15 mouse cellular contexts compared by ENCODE assay signal in genomic region chr17:66711221-66712016, GRCm38 (mm10).
DNase-seq lines count a peak whose midpoint lies in the region; ATAC-seq and TF ChIP-seq lines count a peak whose summit lies in the region.
"Had no signal": no experiment of that assay in that cellular context is flagged by ENCODE, and none has a peak within 500 bp of the region (broad histone marks: within the 10 kb centered on the region; RNA-seq: fewer than 3 reads in every experiment).

No protein-coding gene starts in this region.

- 79% methylated on average over 6 of the region's 6 CpGs for WGBS in hindbrain, postnatal 0 days
- WGBS in hindbrain, embryonic 14.5 days, result 81% methylated on average over 6 of the region's 6 CpGs
- WGBS in midbrain, embryonic 10.5 days, result 78% methylated on average over 6 of the region's 6 CpGs
- 80% methylated on average over 6 of the region's 6 CpGs for WGBS in midbrain, embryonic 15.5 days
- WGBS in limb, embryonic 10.5 days, result 67% methylated on average over 6 of the region's 6 CpGs
- 37% methylated on average over 6 of the region's 6 CpGs for WGBS in stomach, embryonic 16.5 days

- DNase-seq in hindbrain, postnatal 0 days (ENCODE audit: low spot score), result no peak
- no peak for DNase-seq in hindbrain, embryonic 14.5 days (ENCODE audit: low spot score)
- DNase-seq in midbrain, embryonic 10.5 days (ENCODE audit: low spot score), result no peak
- no peak for DNase-seq in limb, embryonic 10.5 days (ENCODE audit: low spot score)
- no peak for DNase-seq in gastrocnemius, postnatal 36 days
- DNase-seq in left cerebral cortex, postnatal 4 days, result no peak
- DNase-seq: B cell, adult 2 months; cerebellum, adult 18-20 months; heart, postnatal 14 days; kidney, postnatal 4 days; thymus, adult 2 months had no signal

- intact Hi-C loops in gastrocnemius, postnatal 36 days (cut with DNase I), result no loop called here
- intact Hi-C loops in left cerebral cortex, postnatal 4 days (cut with DNase I), result no loop called here

- no peak overlapping the region for H3K4me2 ChIP-seq in hindbrain, postnatal 0 days (ENCODE audit: low read depth, low read length)
- H3K4me2 ChIP-seq in hindbrain, embryonic 14.5 days (replicated peaks), result no peak overlapping the region
- H3K4me2 ChIP-seq in midbrain, embryonic 15.5 days, result no peak overlapping the region
- H3K4me2 ChIP-seq in stomach, embryonic 16.5 days (ENCODE audit: low read depth, low read length), result no peak overlapping the region
- H3K4me2 ChIP-seq: midbrain, embryonic 12.5 days had no signal

- ATAC-seq in hindbrain, postnatal 0 days, result 0 out of 2 replicates have a peak, but pooled peaks have one; percentile 21
- ATAC-seq in hindbrain, embryonic 14.5 days (ENCODE audit: low FRiP score), result no peak
- no peak for ATAC-seq in midbrain, embryonic 15.5 days (replicated peaks)
- ATAC-seq in stomach, embryonic 16.5 days (ENCODE audit: insufficient read depth, low FRiP score), result peak; percentile 77
- ATAC-seq: forebrain, embryonic 16.5 days had no signal

- no peak for TF ChIP-seq CTCF in hindbrain, postnatal 0 days (IDR thresholded peaks at IDR 0.05; ENCODE audit: low read depth)

- H3K9ac ChIP-seq in hindbrain, postnatal 0 days (replicated peaks; ENCODE audit: low read length), result no peak overlapping the region
- H3K9ac ChIP-seq in hindbrain, embryonic 14.5 days, result no peak overlapping the region
- no peak overlapping the region for H3K9ac ChIP-seq in midbrain, embryonic 15.5 days
- no peak overlapping the region for H3K9ac ChIP-seq in stomach, embryonic 16.5 days (ENCODE audit: low read length)
- H3K9ac ChIP-seq: midbrain, embryonic 12.5 days had no signal

- no peak overlapping the region for H3K27ac ChIP-seq in hindbrain, postnatal 0 days
- no peak overlapping the region for H3K27ac ChIP-seq in hindbrain, embryonic 14.5 days
- peak overlapping the region; percentile 38 for H3K27ac ChIP-seq in midbrain, embryonic 10.5 days (replicated peaks)
- H3K27ac ChIP-seq in midbrain, embryonic 15.5 days, result no peak overlapping the region
- peak overlapping the region; percentile 82 for H3K27ac ChIP-seq in limb, embryonic 10.5 days
- H3K27ac ChIP-seq in stomach, embryonic 16.5 days (ENCODE audit: low read length), result peak overlapping the region; percentile 53
- H3K27ac ChIP-seq: midbrain, embryonic 12.5 days had no signal

- no peaks in the 10 kb centered on the region for H3K27me3 ChIP-seq in hindbrain, postnatal 0 days (ENCODE audit: insufficient read depth, low read length)
- no peaks in the 10 kb centered on the region for H3K27me3 ChIP-seq in hindbrain, embryonic 14.5 days (ENCODE audit: control insufficient read depth, insufficient read depth, low read length)
- H3K27me3 ChIP-seq in midbrain, embryonic 10.5 days (ENCODE audit: low read depth, poor library complexity, severe bottlenecking), result no peaks in the 10 kb centered on the region
- no peaks in the 10 kb centered on the region for H3K27me3 ChIP-seq in midbrain, embryonic 15.5 days (replicated peaks)
- no peaks in the 10 kb centered on the region for H3K27me3 ChIP-seq in limb, embryonic 10.5 days (ENCODE audit: low read depth, poor library complexity, severe bottlenecking)
- peaks cover 3% of the 10 kb centered on the region; the same call in 1 of the 2 replicates for H3K27me3 ChIP-seq in stomach, embryonic 16.5 days (ENCODE audit: control insufficient read depth, insufficient read depth, low read length)
- H3K27me3 ChIP-seq: midbrain, embryonic 12.5 days had no signal

- no peaks in the 10 kb centered on the region for H3K36me3 ChIP-seq in hindbrain, postnatal 0 days (ENCODE audit: insufficient read depth, low read length)
- H3K36me3 ChIP-seq in hindbrain, embryonic 14.5 days (replicated peaks; ENCODE audit: control insufficient read depth, insufficient read depth), result no peaks in the 10 kb centered on the region
- H3K36me3 ChIP-seq in midbrain, embryonic 10.5 days, result no peaks in the 10 kb centered on the region
- no peaks in the 10 kb centered on the region for H3K36me3 ChIP-seq in midbrain, embryonic 15.5 days (replicated peaks)
- H3K36me3 ChIP-seq in limb, embryonic 10.5 days, result no peaks in the 10 kb centered on the region
- no peaks in the 10 kb centered on the region for H3K36me3 ChIP-seq in stomach, embryonic 16.5 days (ENCODE audit: control insufficient read depth, insufficient read depth, low read length)
- H3K36me3 ChIP-seq: midbrain, embryonic 12.5 days had no signal

- no peak overlapping the region for H3K4me3 ChIP-seq in hindbrain, postnatal 0 days (ENCODE audit: low read length)
- H3K4me3 ChIP-seq in hindbrain, embryonic 14.5 days (replicated peaks; ENCODE audit: low read length), result no peak overlapping the region
- no peak overlapping the region for H3K4me3 ChIP-seq in midbrain, embryonic 10.5 days
- H3K4me3 ChIP-seq in midbrain, embryonic 15.5 days, result no peak overlapping the region
- no peak overlapping the region for H3K4me3 ChIP-seq in limb, embryonic 10.5 days
- H3K4me3 ChIP-seq in stomach, embryonic 16.5 days (replicated peaks; ENCODE audit: low read length), result no peak overlapping the region
- H3K4me3 ChIP-seq: midbrain, embryonic 12.5 days had no signal

- no peaks in the 10 kb centered on the region for H3K4me1 ChIP-seq in hindbrain, postnatal 0 days (ENCODE audit: insufficient read depth, low read length)
- H3K4me1 ChIP-seq in hindbrain, embryonic 14.5 days (replicated peaks; ENCODE audit: control insufficient read depth, insufficient read depth, low read length), result no peaks in the 10 kb centered on the region
- H3K4me1 ChIP-seq in midbrain, embryonic 10.5 days, result peaks cover 41% of the 10 kb centered on the region
- H3K4me1 ChIP-seq in midbrain, embryonic 15.5 days, result peaks cover 10% of the 10 kb centered on the region
- H3K4me1 ChIP-seq in limb, embryonic 10.5 days, result peaks cover 27% of the 10 kb centered on the region
- peaks cover 19% of the 10 kb centered on the region for H3K4me1 ChIP-seq in stomach, embryonic 16.5 days (ENCODE audit: control insufficient read depth, insufficient read depth, low read length)

- H3K9me3 ChIP-seq in hindbrain, postnatal 0 days (ENCODE audit: low read length), result no peaks in the 10 kb centered on the region
- no peaks in the 10 kb centered on the region for H3K9me3 ChIP-seq in hindbrain, embryonic 14.5 days (ENCODE audit: control insufficient read depth, low read length)
- no peaks in the 10 kb centered on the region for H3K9me3 ChIP-seq in midbrain, embryonic 10.5 days (replicated peaks)
- no peaks in the 10 kb centered on the region for H3K9me3 ChIP-seq in midbrain, embryonic 15.5 days
- no peaks in the 10 kb centered on the region for H3K9me3 ChIP-seq in limb, embryonic 10.5 days (replicated peaks)
- no peaks in the 10 kb centered on the region for H3K9me3 ChIP-seq in stomach, embryonic 16.5 days (replicated peaks; ENCODE audit: control insufficient read depth, low read length)
- H3K9me3 ChIP-seq: midbrain, embryonic 12.5 days had no signal

Comparison
In these comparisons a context has a peak if more than half of its experiments do, and no peak if none do; other contexts are left out.
1. ATAC-seq: peak in hindbrain, postnatal 0 days (single experiment) and stomach, embryonic 16.5 days (single experiment); none in hindbrain, embryonic 14.5 days (single experiment) and midbrain, embryonic 15.5 days (single experiment).
2. H3K27ac ChIP-seq: peak in midbrain, embryonic 10.5 days (single experiment), limb, embryonic 10.5 days (single experiment) and stomach, embryonic 16.5 days (single experiment); none in hindbrain, postnatal 0 days (single experiment), hindbrain, embryonic 14.5 days (single experiment) and midbrain, embryonic 15.5 days (single experiment).